Mouse (Mus musculus) thymus, postnatal 0 days (tissue): ENCODE results near the gene Card9. TPM values are rescaled to one million over a fixed set of nuclear protein-coding genes. Genes with fewer than 3 reads are reported as not detected.
"Not testable (repeated sequence)": the region's sequence is repeated elsewhere in the genome, so short reads cannot be mapped to it uniquely, and the experiment has no call there.

Source experiments
- DNase-seq: peaks from one replicate; pipeline ENCODE4 v3.0.0-alpha.2; 2015; ENCODE audit warnings: low spot score
- polyA plus RNA-seq: library from polyadenylated mRNA; unstranded; fragments of >200 nt; fragmentation: Nextera tagmentation; extraction: Ambion mirVana; gene quantifications from 2 replicates; pipeline ENCODE4 v1.2.1, GENCODE M21; 2015

Gene Card9
- 15.9 and 17.1 TPM in 2 replicates for polyA plus RNA-seq

- DNase-seq = no peak
These were observed at the start of gene Card9 for GRCm38 (mm10) chr2:26360772-26361171. Gene Card9 (minus strand): TSS chr2:26360918.

- peak; percentile 12 for DNase-seq
These were observed 49.4 kb upstream of the Card9 start for GRCm38 (mm10) chr2:26410091-26410490.

- no peak for DNase-seq
These were observed 48.6 kb upstream of the Card9 start for GRCm38 (mm10) chr2:26409362-26409761.

- DNase-seq = peak; percentile 89
These were observed 48.0 kb upstream of the Card9 start, which contains the start of gene Inpp5e for GRCm38 (mm10) chr2:26408515-26409356. Gene Inpp5e (minus strand): TSS chr2:26409203.

GRCm38 (mm10) chr2:26403306-26403705 lies 42.6 kb upstream of the Card9 start:
- DNase-seq = no peak

- no peak for DNase-seq
These were observed 41.5 kb upstream of the Card9 start for GRCm38 (mm10) chr2:26402265-26402664.

GRCm38 (mm10) chr2:26401023-26401422 lies 40.3 kb upstream of the Card9 start:
- no peak for DNase-seq

GRCm38 (mm10) chr2:26400296-26400695 lies 39.6 kb upstream of the Card9 start:
- DNase-seq = no peak

- no peak for DNase-seq
These were observed 38.9 kb upstream of the Card9 start for GRCm38 (mm10) chr2:26399647-26400046.

GRCm38 (mm10) chr2:26398978-26399377 lies 38.3 kb upstream of the Card9 start:
- no peak for DNase-seq

- DNase-seq = no peak
These were observed 30.9 kb upstream of the Card9 start for GRCm38 (mm10) chr2:26391617-26392016.

- DNase-seq = no peak
These were observed 30.2 kb upstream of the Card9 start for GRCm38 (mm10) chr2:26390954-26391353.

GRCm38 (mm10) chr2:26389154-26389690 lies 28.5 kb upstream of the Card9 start, which contains the start of the genes Entr1 and Pmpca:
Gene Entr1 (minus strand): TSS chr2:26389316.
Gene Pmpca (plus strand): TSS chr2:26389339.
- DNase-seq = peak; percentile 93

- peak; percentile 35 for DNase-seq
These were observed 28.0 kb upstream of the Card9 start for GRCm38 (mm10) chr2:26388682-26389153.

GRCm38 (mm10) chr2:26387713-26388112 lies 27.0 kb upstream of the Card9 start:
- DNase-seq = no peak

- DNase-seq = not testable (repeated sequence)
These were observed 20.2 kb upstream of the Card9 start for GRCm38 (mm10) chr2:26380871-26381270.

- peak; percentile 87 for DNase-seq
These were observed 19.5 kb upstream of the Card9 start, which contains the start of gene Snapc4 for GRCm38 (mm10) chr2:26380131-26380771. Gene Snapc4 (minus strand): TSS chr2:26380653.

GRCm38 (mm10) chr2:26372396-26372795 lies 11.7 kb upstream of the Card9 start:
- no peak for DNase-seq

- no peak for DNase-seq
These were observed 7.9 kb upstream of the Card9 start for GRCm38 (mm10) chr2:26368572-26368971.

- no peak for DNase-seq
These were observed 7.2 kb upstream of the Card9 start for GRCm38 (mm10) chr2:26367911-26368310.

GRCm38 (mm10) chr2:26364738-26365465 lies 4.2 kb upstream of the Card9 start:
- no peak for DNase-seq
